Mouse (Mus musculus): Measurements from ENCODE around the gene Fndc11.

- no peak for TF ChIP-seq EP300 (IDR thresholded peaks at IDR 0.05; ENCODE audit: low read depth in 1 of 2, low read length in 2 of 2)
- no peak for TF ChIP-seq ZC3H11A (IDR thresholded peaks at IDR 0.05; ENCODE audit: low read depth, low read length)
- TF ChIP-seq MYB (IDR thresholded peaks at IDR 0.05; ENCODE audit: low read depth, low read length), result no peak
- TF ChIP-seq CTCF (IDR thresholded peaks at IDR 0.05 in 2 of 3, conservative IDR thresholded peaks at IDR 0.05 in 1 of 3; ENCODE audit: control insufficient read depth in 1 of 3, insufficient read depth in 1 of 3, low read depth in 2 of 3, low read length in 3 of 3, poor library complexity in 1 of 3, severe bottlenecking in 1 of 3), result no peak
- no peak for TF ChIP-seq MEF2A (IDR thresholded peaks at IDR 0.05; ENCODE audit: extremely low read depth, insufficient replicate concordance, low read depth, low read length, poor library complexity, severe bottlenecking)
- no peak for TF ChIP-seq TAL1 (IDR thresholded peaks at IDR 0.05; ENCODE audit: low read length)
- TF ChIP-seq POLR2A (IDR thresholded peaks at IDR 0.05; ENCODE audit: control insufficient read depth in 1 of 2, insufficient read depth in 1 of 2, low read depth in 1 of 2, low read length in 2 of 2, poor library complexity in 1 of 2), result no peak; a peak in 1 of 4 replicates
- TF ChIP-seq CHD2 (IDR thresholded peaks at IDR 0.05; ENCODE audit: low read length), result no peak
- TF ChIP-seq POLR2AphosphoS2 (IDR thresholded peaks at IDR 0.05; ENCODE audit: low read length), result no peak
- TF ChIP-seq E2F4 (IDR thresholded peaks at IDR 0.05; ENCODE audit: borderline replicate concordance, low read depth, low read length), result no peak
- TF ChIP-seq MXI1 (IDR thresholded peaks at IDR 0.05; ENCODE audit: low read depth, low read length), result no peak
- peak; percentile 70 for TF ChIP-seq GATA1 (IDR thresholded peaks at IDR 0.05; ENCODE audit: low read depth, low read length)
Measured at GRCm38 (mm10) chr2:181178471-181178870, 41.3 kb upstream of the Fndc11 start.

Measured in MEL (cell line).